Mouse (Mus musculus) limb, embryonic 14.5 days (tissue): ENCODE results near the gene Trap1. TPM values are rescaled to one million over a fixed set of nuclear protein-coding genes. Genes with fewer than 3 reads are reported as not detected.

Experiments
- ATAC-seq: fragments of 200-750 bp; cut with Nextera tagmentation; 2 replicates; pipeline ENCODE4 v1.8.0; 2017; ENCODE audit warnings: low read depth, moderate number of reproducible peaks, moderate TSS enrichment; ENCODE audit not compliant: low FRiP score
- DNase-seq: peaks from one replicate; pipeline ENCODE4 v3.0.0-alpha.2; 2015; ENCODE audit warnings: low spot score
- H3K27ac ChIP-seq: fragments of 300-500 bp; sonication (generic); replicated peaks from 2 replicates; pipeline ENCODE4 v1.5.1; 2014; ENCODE audit warnings: low read depth, mild to moderate bottlenecking, low read length, moderate library complexity, mixed read lengths
- H3K27me3 ChIP-seq: fragments of 300-500 bp; sonication (generic); 2 replicates; pipeline ENCODE4 v1.6.1; 2014; ENCODE audit warnings: low read length, mixed read lengths; ENCODE audit not compliant: control insufficient read depth, insufficient read depth
- H3K36me3 ChIP-seq: fragments of 300-500 bp; sonication (generic); 2 replicates; pipeline ENCODE4 v1.6.1; 2014; ENCODE audit warnings: mild to moderate bottlenecking, low read length, moderate library complexity, mixed read lengths; ENCODE audit not compliant: control insufficient read depth, insufficient read depth
- H3K4me1 ChIP-seq: fragments of 300-500 bp; sonication (generic); 2 replicates; pipeline ENCODE4 v1.6.1; 2014; ENCODE audit warnings: antibody characterized with exemption, low read length, mixed read lengths; ENCODE audit not compliant: control insufficient read depth, insufficient read depth
- H3K4me2 ChIP-seq: fragments of 300-500 bp; sonication (generic); replicated peaks from 2 replicates; pipeline ENCODE4 v1.6.1; 2014; ENCODE audit warnings: low read depth, mild to moderate bottlenecking, low read length, moderate library complexity; ENCODE audit not compliant: severe bottlenecking
- H3K4me3 ChIP-seq: fragments of 300-500 bp; sonication (generic); replicated peaks from 2 replicates; pipeline ENCODE4 v1.5.1; 2014; ENCODE audit warnings: low read length
- H3K9ac ChIP-seq: fragments of 300-500 bp; sonication (generic); 2 replicates; pipeline ENCODE4 v1.6.1; 2014; ENCODE audit warnings: mild to moderate bottlenecking, low read depth, low read length, moderate library complexity; ENCODE audit not compliant: severe bottlenecking
- H3K9me3 ChIP-seq: fragments of 300-500 bp; sonication (generic); 2 replicates; pipeline ENCODE4 v1.6.1; 2016; ENCODE audit warnings: low read length; ENCODE audit not compliant: control insufficient read depth
- POLR2A ChIP-seq: fragments of 200-500 bp; IDR thresholded peaks from 2 replicates; pipeline ENCODE4 v1.8.0; 2012; ENCODE audit warnings: inconsistent platforms, mild to moderate bottlenecking, moderate library complexity, borderline replicate concordance; ENCODE audit not compliant: insufficient read depth, insufficient read length; ENCODE audit errors: extremely low read depth
- WGBS: fragments of 180-500 bp; shearing (Covaris S2); extraction: QIAGEN DNeasy Blood & Tissue Kit; methylation state at CpG from one replicate; pipeline ENCODE4 v1.1.7; 2014; 5-methylcytosine and 5-hydroxymethylcytosine counted together
- polyA plus RNA-seq, 2 experiments: library from polyadenylated mRNA; depleted of rRNA in 1 of 2; stranded (reverse) in 1 of 2; unstranded in 1 of 2; fragments of >200 nt; fragmentation: Nextera tagmentation in 1 of 2; extraction: Ambion mirVana in 1 of 2; gene quantifications; 2 replicates each; pipeline versions ENCODE4 v1.2.1 to v1.2.3; 2012 to 2014

Gene Trap1
- polyA plus RNA-seq, 2 experiments = 82.8 to 95.6 TPM

DNA sequence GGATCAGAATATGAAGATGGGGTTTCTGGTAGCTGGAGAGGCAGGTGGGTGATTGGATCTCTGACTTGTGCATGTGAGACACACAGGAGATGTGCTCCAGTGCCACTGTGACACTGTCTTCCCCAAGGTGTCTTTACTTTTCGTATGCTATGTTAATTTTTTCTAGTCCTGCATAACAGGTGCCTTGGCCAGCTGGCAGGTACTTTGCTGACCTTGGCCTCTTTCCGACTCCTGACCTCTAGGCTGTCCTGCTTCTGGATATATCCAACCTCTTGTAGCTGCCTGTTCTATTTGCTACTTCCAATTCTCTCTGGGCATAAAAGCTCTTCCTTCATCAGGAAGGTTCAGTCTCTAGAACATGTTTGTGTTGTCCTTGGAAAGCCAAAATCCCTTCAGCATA, 42.1 kb downstream of the Trap1 start:
- H3K36me3 ChIP-seq = peaks cover 37% of the 10 kb centered on the region
- H3K4me2 ChIP-seq = no peak overlapping the region
- H3K27me3 ChIP-seq = no peaks in the 10 kb centered on the region
- H3K9ac ChIP-seq = no peak overlapping the region
- WGBS = 83% methylated on average over 2 of the region's 2 CpGs
- no peaks in the 10 kb centered on the region for H3K4me1 ChIP-seq
- no peak for ATAC-seq
- H3K9me3 ChIP-seq = no peaks in the 10 kb centered on the region
- no peak overlapping the region for H3K4me3 ChIP-seq
- TF ChIP-seq POLR2A = no peak
- no peak for DNase-seq
- no peak overlapping the region for H3K27ac ChIP-seq

DNA sequence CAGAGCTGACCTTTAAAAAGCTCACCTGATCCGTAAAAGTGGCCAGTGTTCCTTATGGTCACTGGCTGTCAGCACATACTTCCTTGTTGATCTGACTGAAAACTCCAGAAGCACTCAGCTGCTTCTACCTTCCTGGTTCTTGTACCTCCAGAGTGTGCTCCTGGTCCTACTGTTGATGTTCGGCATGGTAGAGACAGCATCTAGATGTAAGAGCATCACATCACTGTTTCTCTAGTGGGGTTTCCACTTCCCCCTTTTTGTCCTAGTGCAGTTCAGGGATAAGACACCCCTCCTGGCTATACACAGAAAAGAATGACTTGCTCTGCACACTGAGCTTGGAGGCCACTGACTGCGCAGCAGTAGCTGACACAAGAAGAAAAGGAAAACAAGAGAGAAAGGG, 43.2 kb downstream of the Trap1 start:
- TF ChIP-seq POLR2A = no peak
- no peak overlapping the region for H3K4me3 ChIP-seq
- no peaks in the 10 kb centered on the region for H3K27me3 ChIP-seq
- H3K4me2 ChIP-seq = no peak overlapping the region
- no peak overlapping the region for H3K27ac ChIP-seq
- H3K4me1 ChIP-seq = no peaks in the 10 kb centered on the region
- H3K9me3 ChIP-seq = no peaks in the 10 kb centered on the region
- H3K36me3 ChIP-seq = peaks cover 28% of the 10 kb centered on the region
- 90% methylated on average over 3 of the region's 3 CpGs for WGBS
- no peak for ATAC-seq
- no peak overlapping the region for H3K9ac ChIP-seq
- no peak for DNase-seq

DNA sequence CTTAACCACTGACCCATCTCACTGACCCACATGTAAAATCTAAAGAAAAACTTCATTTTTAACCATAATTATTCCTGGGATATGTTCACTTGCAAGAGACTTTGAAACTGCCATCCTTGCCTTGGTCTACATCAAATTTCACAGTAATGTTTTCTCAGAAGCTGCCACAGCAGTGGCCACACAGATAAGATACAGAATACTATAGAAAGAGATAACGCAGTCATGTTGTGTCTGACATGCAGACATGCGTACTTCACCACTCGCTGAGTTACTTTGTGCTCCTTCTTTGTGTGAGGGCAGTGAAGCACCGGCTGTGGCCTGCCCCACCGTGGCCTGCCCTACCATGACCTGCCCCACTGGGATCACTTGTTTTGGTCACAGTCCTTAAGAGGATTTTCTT, 43.7 kb downstream of the Trap1 start:
- Histone ChIP-seq H3K27me3 (no peaks in the 10 kb centered on the region), H3K4me3 (no peak overlapping the region), H3K36me3 (peaks cover 24% of the 10 kb centered on the region), H3K9me3 (no peaks in the 10 kb centered on the region), H3K4me2 (no peak overlapping the region), H3K9ac (no peak overlapping the region), H3K27ac (no peak overlapping the region), H3K4me1 (no peaks in the 10 kb centered on the region)
- 83% methylated on average over 5 of the region's 5 CpGs for WGBS
- no peak for TF ChIP-seq POLR2A
- ATAC-seq = no peak
- DNase-seq = no peak

DNA sequence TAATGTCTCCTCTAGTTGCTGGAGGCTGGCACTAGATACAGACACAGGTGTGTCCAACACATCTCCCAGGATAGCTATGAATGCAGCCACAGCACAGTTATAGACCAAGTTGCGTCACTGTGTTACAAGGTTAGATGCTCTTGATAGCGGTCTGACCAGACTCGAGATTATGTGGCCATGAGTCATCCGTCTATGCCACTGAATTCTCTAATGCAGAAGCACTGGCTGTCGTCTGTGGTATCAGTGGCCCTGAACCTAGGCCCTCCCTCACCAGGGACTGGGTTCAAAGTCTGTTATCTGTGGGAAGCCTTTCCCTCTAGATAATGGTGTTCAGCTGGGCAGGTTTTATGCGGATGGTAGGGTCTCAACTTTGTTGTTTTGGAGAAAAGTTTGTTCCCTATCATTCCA, 45.3 kb downstream of the Trap1 start:
- peaks cover 9% of the 10 kb centered on the region for H3K36me3 ChIP-seq
- no peak for TF ChIP-seq POLR2A
- H3K4me2 ChIP-seq = no peak overlapping the region
- WGBS = 89% methylated on average over 6 of the region's 6 CpGs
- no peaks in the 10 kb centered on the region for H3K9me3 ChIP-seq
- H3K9ac ChIP-seq = no peak overlapping the region
- H3K27me3 ChIP-seq = no peaks in the 10 kb centered on the region
- ATAC-seq (no peak), DNase-seq (no peak)
- no peak overlapping the region for H3K4me3 ChIP-seq
- H3K4me1 ChIP-seq = no peaks in the 10 kb centered on the region
- H3K27ac ChIP-seq = no peak overlapping the region

DNA sequence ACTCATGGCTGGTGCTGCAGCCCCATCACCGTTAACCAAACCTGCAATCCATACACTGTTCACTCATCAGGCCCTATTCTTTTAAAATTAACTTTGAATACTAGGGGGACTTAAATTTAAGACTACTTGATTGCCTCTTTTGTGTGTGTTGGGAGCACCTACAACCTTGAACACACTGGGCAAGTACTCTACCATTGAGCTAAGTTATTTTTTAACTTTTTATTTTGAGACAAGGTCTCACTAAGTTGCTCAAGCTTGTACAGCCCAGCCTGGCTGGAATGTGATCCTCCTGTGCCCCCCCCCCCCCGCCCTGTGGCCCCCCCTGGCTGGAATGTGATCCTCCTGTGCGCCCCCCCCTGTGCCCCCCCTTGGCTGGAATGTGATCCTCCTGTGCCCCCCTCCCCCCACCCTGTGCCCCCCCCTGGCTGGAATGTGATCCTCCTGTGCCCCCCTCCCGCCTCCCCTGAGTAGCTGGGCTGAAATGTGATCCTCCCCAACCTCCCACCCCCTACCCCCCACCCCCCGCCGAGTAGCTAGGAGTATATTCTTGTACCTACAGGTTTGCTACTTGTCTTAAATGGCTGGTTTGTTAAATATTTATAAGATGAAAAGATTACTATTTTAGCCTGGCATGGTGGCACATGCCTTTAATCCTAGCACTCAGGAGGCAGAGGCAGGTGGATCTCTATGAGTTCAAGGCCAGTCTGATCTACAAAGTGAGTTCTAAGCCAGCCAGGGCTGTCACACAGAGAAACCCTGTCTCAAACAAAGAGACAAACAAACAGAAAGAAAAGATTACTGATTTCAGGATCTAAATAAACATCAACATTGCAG, 46.0 kb downstream of the Trap1 start:
- Histone ChIP-seq H3K4me2 (no peak overlapping the region), H3K4me1 (no peaks in the 10 kb centered on the region), H3K9me3 (no peaks in the 10 kb centered on the region), H3K9ac (no peak overlapping the region), H3K27me3 (no peaks in the 10 kb centered on the region), H3K4me3 (no peak overlapping the region), H3K36me3 (peaks cover 2% of the 10 kb centered on the region; the same call in 1 of the 2 replicates), H3K27ac (no peak overlapping the region)
- ATAC-seq = no peak
- no peak for TF ChIP-seq POLR2A
- WGBS = 45% methylated on average over 4 of the region's 6 CpGs
- DNase-seq = no peak
